14 mouse cellular contexts compared by ENCODE assay signal in genomic region chr17:26956895-26957294, GRCm38 (mm10). TPM values are rescaled to one million over a fixed set of nuclear protein-coding genes. Genes with fewer than 3 reads are reported as not detected.
DNase-seq lines count a peak whose midpoint lies in the region; ATAC-seq and TF ChIP-seq lines count a peak whose summit lies in the region.
"Had no signal": no experiment of that assay in that cellular context is flagged by ENCODE, and none has a peak within 500 bp of the region (broad histone marks: within the 10 kb centered on the region; RNA-seq: fewer than 3 reads in every experiment).

No protein-coding gene starts in this region.

- H3K9me3 ChIP-seq in erythroblast, embryonic 14.5 days (ENCODE audit: control insufficient read depth, low read length), result no peaks in the 10 kb centered on the region
- H3K9me3 ChIP-seq: embryonic facial prominence, embryonic 15.5 days; hindbrain, embryonic 15.5 days; midbrain, embryonic 15.5 days had no signal

- peak overlapping the region; percentile 36; the same call in 1 of the 2 replicates for H3K27ac ChIP-seq in layer of hippocampus, adult 2 months
- H3K27ac ChIP-seq in bone marrow, adult 2 months (ENCODE audit: control insufficient read depth, insufficient read depth, low read depth, low read length, poor library complexity), result peak overlapping the region; percentile 59
- H3K27ac ChIP-seq: embryonic facial prominence, embryonic 15.5 days; hindbrain, embryonic 15.5 days; midbrain, embryonic 15.5 days had no signal

- WGBS in bone marrow, adult 2 months, result 60% methylated on average over 18 of the region's 18 CpGs

- H3K27me3 ChIP-seq in erythroblast, embryonic 14.5 days (ENCODE audit: control insufficient read depth), result peaks cover 20% of the 10 kb centered on the region
- H3K27me3 ChIP-seq: embryonic facial prominence, embryonic 15.5 days; hindbrain, embryonic 15.5 days; midbrain, embryonic 15.5 days had no signal

- no peak for TF ChIP-seq CTCF in layer of hippocampus, adult 2 months (conservative IDR thresholded peaks at IDR 0.05)
- TF ChIP-seq CTCF in bone marrow, adult 2 months (IDR thresholded peaks at IDR 0.05; ENCODE audit: control insufficient read depth, insufficient read depth, low read length), result no peak

- H3K4me3 ChIP-seq in layer of hippocampus, adult 2 months, result no peak overlapping the region
- H3K4me3 ChIP-seq in bone marrow, adult 2 months (replicated peaks; ENCODE audit: control insufficient read depth, low read depth, low read length), result peak overlapping the region; percentile 39
- peak overlapping the region; percentile 63 for H3K4me3 ChIP-seq in erythroblast, embryonic 14.5 days (replicated peaks)
- H3K4me3 ChIP-seq: embryonic facial prominence, embryonic 15.5 days; hindbrain, embryonic 15.5 days; midbrain, embryonic 15.5 days had no signal

- H3K4me1 ChIP-seq in bone marrow, adult 2 months (ENCODE audit: control insufficient read depth, insufficient read depth, low read length), result no peaks in the 10 kb centered on the region; the same call in 1 of the 2 replicates
- H3K4me1 ChIP-seq in erythroblast, embryonic 14.5 days (ENCODE audit: control insufficient read depth), result peaks cover 82% of the 10 kb centered on the region

- peaks cover 28% of the 10 kb centered on the region for H3K36me3 ChIP-seq in erythroblast, embryonic 14.5 days (ENCODE audit: control insufficient read depth)

- peak; percentile 79 for ATAC-seq in megakaryocyte, adult 5-6 weeks (ENCODE audit: poor library complexity, severe bottlenecking)
- ATAC-seq: CD4-positive, CD25-positive, alpha-beta regulatory T cell, adult 4 months; forebrain, postnatal 0 days; midbrain, embryonic 15.5 days had no signal

- no peak for TF ChIP-seq POLR2A in bone marrow, adult 2 months (IDR thresholded peaks at IDR 0.05; ENCODE audit: borderline replicate concordance, control insufficient read depth, low read depth, low read length)

- DNase-seq in layer of hippocampus, adult 2 months (ENCODE audit: low spot score in 2 of 2), result no peak
- no peak for DNase-seq in layer of hippocampus, postnatal 36 days
- no peak for DNase-seq in embryo, embryonic 9.5 days (ENCODE audit: extremely low spot score)
- no peak for DNase-seq in thymus, postnatal 10 days (ENCODE audit: low spot score in 2 of 2)
- DNase-seq: forebrain, postnatal 0 days; kidney, adult 11 months; lung, postnatal 36 days had no signal

RNA-seq across cellular contexts. Expression of gene Syngap1, which starts 15.8 kb away (rescaled TPM):
- total RNA-seq in layer of hippocampus, adult 2 months (2021), result 100 to 1,000 TPM; 463 to 497 TPM
- total RNA-seq in layer of hippocampus, postnatal 36 days (2021), result 100 to 1,000 TPM; 449 to 485 TPM
- 9.5 and 24.1 TPM in 2 replicates for polyA plus RNA-seq in bone marrow, adult 2 months (2011; ENCODE audit: insufficient read depth, insufficient read length, low replicate concordance, missing spikeins)
- 0.78 and 0.86 TPM in 2 replicates for polyA plus RNA-seq in erythroblast, embryonic 14.5 days (2012)
- total RNA-seq in megakaryocyte, adult 5-6 weeks (2015), result 1.6 and 3.9 TPM in 2 replicates
- 0.33 and 0.89 TPM in 2 replicates for total RNA-seq in megakaryocyte, adult 5-6 weeks (2017)
- polyA plus RNA-seq: CD4-positive, CD25-positive, alpha-beta regulatory T cell, adult 4 months had no signal

RNA-seq across cellular contexts. Expression of gene Zbtb9, which starts 16.1 kb away (rescaled TPM):
- 10 to 100 TPM; 14.8 to 15.7 TPM for total RNA-seq in layer of hippocampus, adult 2 months (2021)
- 10 to 100 TPM; 15.0 to 15.6 TPM for total RNA-seq in layer of hippocampus, postnatal 36 days (2021)
- polyA plus RNA-seq in bone marrow, adult 2 months (2011; ENCODE audit: insufficient read depth, insufficient read length, low replicate concordance, missing spikeins), result 6.7 and 10.2 TPM in 2 replicates
- 0.12 and 0.13 TPM in 2 replicates for polyA plus RNA-seq in erythroblast, embryonic 14.5 days (2012)
- 4.5 and 4.7 TPM in 2 replicates for total RNA-seq in megakaryocyte, adult 5-6 weeks (2015)
- 13.3 and 14.4 TPM in 2 replicates for total RNA-seq in megakaryocyte, adult 5-6 weeks (2017)

RNA-seq across cellular contexts. Expression of gene Cuta, which starts 17.5 kb away (rescaled TPM):
- 10 to 100 TPM; 91.3 to 95.8 TPM for total RNA-seq in layer of hippocampus, adult 2 months (2021)
- 100 to 1,000 TPM in 1 of 2 experiments, 10 to 100 TPM in 1; 99.3 to 104 TPM for total RNA-seq in layer of hippocampus, postnatal 36 days (2021)
- polyA plus RNA-seq in bone marrow, adult 2 months (2011; ENCODE audit: insufficient read depth, insufficient read length, low replicate concordance, missing spikeins), result 77.1 and 99.0 TPM in 2 replicates
- polyA plus RNA-seq in erythroblast, embryonic 14.5 days (2012), result 19.6 and 19.8 TPM in 2 replicates
- 138 and 155 TPM in 2 replicates for total RNA-seq in megakaryocyte, adult 5-6 weeks (2015)
- total RNA-seq in megakaryocyte, adult 5-6 weeks (2017), result 56.9 and 73.0 TPM in 2 replicates

RNA-seq across cellular contexts. Expression of gene Phf1, which starts 24.0 kb away (rescaled TPM):
- 10 to 100 TPM; 31.4 to 33.9 TPM for total RNA-seq in layer of hippocampus, adult 2 months (2021)
- total RNA-seq in layer of hippocampus, postnatal 36 days (2021), result 10 to 100 TPM; 28.8 to 30.0 TPM
- polyA plus RNA-seq in bone marrow, adult 2 months (2011; ENCODE audit: insufficient read depth, insufficient read length, low replicate concordance, missing spikeins), result 43.0 and 63.9 TPM in 2 replicates
- polyA plus RNA-seq in erythroblast, embryonic 14.5 days (2012), result 5.0 and 6.2 TPM in 2 replicates
- 11.6 and 11.7 TPM in 2 replicates for total RNA-seq in megakaryocyte, adult 5-6 weeks (2015)
- total RNA-seq in megakaryocyte, adult 5-6 weeks (2017), result 10.6 and 15.5 TPM in 2 replicates

RNA-seq across cellular contexts. Expression of gene Kifc5b, which starts 40.0 kb away (rescaled TPM):
- 1 to 10 TPM; 2.8 to 3.3 TPM for total RNA-seq in layer of hippocampus, adult 2 months (2021)
- 1 to 10 TPM; 3.2 to 4.0 TPM for total RNA-seq in layer of hippocampus, postnatal 36 days (2021)
- 30.8 and 50.8 TPM in 2 replicates for polyA plus RNA-seq in bone marrow, adult 2 months (2011; ENCODE audit: insufficient read depth, insufficient read length, low replicate concordance, missing spikeins)
- 8.1 and 9.2 TPM in 2 replicates for polyA plus RNA-seq in erythroblast, embryonic 14.5 days (2012)
- total RNA-seq in megakaryocyte, adult 5-6 weeks (2015), result 4.1 and 4.5 TPM in 2 replicates
- 10.8 and 13.8 TPM in 2 replicates for total RNA-seq in megakaryocyte, adult 5-6 weeks (2017)

Comparison
In these comparisons a context has a peak if more than half of its experiments do, and no peak if none do; other contexts are left out.
1. RNA of gene Syngap1, which starts 15.8 kb away (total RNA-seq): 463 to 497 TPM in layer of hippocampus, adult 2 months and 449 to 485 TPM in layer of hippocampus, postnatal 36 days; 0.33 to 3.9 TPM in megakaryocyte, adult 5-6 weeks; every median in the first group is over 10 times any median in the second.